Mouse (Mus musculus) midbrain, postnatal 0 days (tissue): ENCODE results near the gene Fam20b. TPM values are rescaled to one million over a fixed set of nuclear protein-coding genes. Genes with fewer than 3 reads are reported as not detected.

Source experiments
- ATAC-seq: fragments of 200-750 bp; cut with Nextera tagmentation; 2 replicates; pipeline ENCODE4 v1.8.0; 2017; ENCODE audit warnings: moderate number of reproducible peaks, mild to moderate bottlenecking, moderate TSS enrichment, moderate library complexity; ENCODE audit not compliant: low FRiP score
- DNase-seq: peaks from one replicate; pipeline ENCODE4 v3.0.0-alpha.2; 2015; ENCODE audit warnings: low spot score
- H3K27ac ChIP-seq: fragments of 300-500 bp; sonication (generic); 2 replicates; pipeline ENCODE4 v1.5.1; 2014; ENCODE audit warnings: low read depth, mild to moderate bottlenecking, low read length, mixed read lengths
- H3K27me3 ChIP-seq: fragments of 300-500 bp; sonication (generic); 2 replicates; pipeline ENCODE4 v1.6.1; 2014; ENCODE audit warnings: low read length, control low read depth, mixed read lengths; ENCODE audit not compliant: insufficient read depth
- H3K36me3 ChIP-seq: fragments of 300-500 bp; sonication (generic); 2 replicates; pipeline ENCODE4 v1.6.1; 2014; ENCODE audit warnings: low read length, control low read depth, mixed read lengths; ENCODE audit not compliant: insufficient read depth
- H3K4me1 ChIP-seq: fragments of 300-500 bp; sonication (generic); 2 replicates; pipeline ENCODE4 v1.6.1; 2014; ENCODE audit warnings: mild to moderate bottlenecking, control low read depth, antibody characterized with exemption, low read length, mixed read lengths; ENCODE audit not compliant: insufficient read depth
- H3K4me2 ChIP-seq: fragments of 300-500 bp; sonication (generic); 2 replicates; pipeline ENCODE4 v1.6.1; 2014; ENCODE audit warnings: low read depth, mild to moderate bottlenecking, low read length, mixed read lengths; ENCODE audit not compliant: poor library complexity, severe bottlenecking
- H3K4me3 ChIP-seq: fragments of 300-500 bp; sonication (generic); 2 replicates; pipeline ENCODE4 v1.5.1; 2014; ENCODE audit warnings: low read depth, mild to moderate bottlenecking, low read length, moderate library complexity
- H3K9ac ChIP-seq: fragments of 300-500 bp; sonication (generic); replicated peaks from 2 replicates; pipeline ENCODE4 v1.6.1; 2014; ENCODE audit warnings: mild to moderate bottlenecking, low read length, moderate library complexity, mixed read lengths; ENCODE audit not compliant: poor library complexity, severe bottlenecking
- H3K9me3 ChIP-seq: fragments of 300-500 bp; sonication (generic); 2 replicates; pipeline ENCODE4 v1.6.1; 2016; ENCODE audit warnings: low read length, control low read depth
- CTCF ChIP-seq: IDR thresholded peaks from 2 replicates; pipeline ENCODE4 v1.5.1; 2016; ENCODE audit warnings: antibody characterized with exemption, mild to moderate bottlenecking
- WGBS: fragments of 180-500 bp; shearing (Covaris S2); extraction: QIAGEN DNeasy Blood & Tissue Kit; methylation state at CpG from one replicate; pipeline ENCODE4 v1.1.7; 2014; 5-methylcytosine and 5-hydroxymethylcytosine counted together
- polyA plus RNA-seq: library from polyadenylated mRNA; unstranded; fragments of >200 nt; fragmentation: Nextera tagmentation; extraction: Ambion mirVana; gene quantifications from 2 replicates; pipeline ENCODE4 v1.2.1, GENCODE M21; 2015
- total RNA-seq: library from RNA; depleted of rRNA; stranded (reverse); fragments of >200 nt; gene quantifications from 2 replicates; pipeline ENCODE4 v1.2.3, GENCODE M21; 2014

Fam20b gene
- total and polyA plus RNA-seq, 2 experiments from 2014 or later: 32.3 to 69.9 TPM

GRCm38 (mm10) chr1:156705696-156706285, 13.1 kb downstream of the Fam20b start:
- 80% methylated on average over 10 of the region's 10 CpGs for WGBS
- no peak for ATAC-seq
- DNase-seq: no peak
- H3K9me3 ChIP-seq: no peaks in the 10 kb centered on the region
- TF ChIP-seq CTCF: no peak
- H3K4me1 ChIP-seq: no peaks in the 10 kb centered on the region
- H3K36me3 ChIP-seq: peaks cover 22% of the 10 kb centered on the region; the same call in 1 of the 2 replicates
- no peak overlapping the region for H3K27ac ChIP-seq
- no peak overlapping the region for H3K9ac ChIP-seq
- H3K27me3 ChIP-seq: no peaks in the 10 kb centered on the region
- no peak overlapping the region for H3K4me2 ChIP-seq
- no peak overlapping the region for H3K4me3 ChIP-seq

DNA sequence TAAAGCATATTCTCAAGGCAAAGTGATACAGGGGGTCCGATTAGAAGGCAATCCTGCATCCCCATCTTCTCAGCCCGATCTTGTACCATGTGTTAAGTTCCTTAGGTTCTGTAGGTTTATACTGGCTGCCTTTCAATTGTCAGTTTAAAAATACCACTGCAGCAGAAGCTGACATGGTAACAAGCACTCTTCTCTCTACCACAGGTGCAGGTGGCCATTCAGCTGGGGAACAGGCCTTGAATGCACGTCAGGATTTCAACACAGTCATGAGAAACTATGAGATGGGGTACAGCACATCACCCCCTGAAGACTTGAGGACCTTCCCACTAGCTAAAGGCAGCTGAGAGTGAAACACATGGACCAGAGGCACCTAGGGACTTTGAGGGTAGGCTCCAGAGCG, 15.4 kb downstream of the Fam20b start:
- peaks cover 36% of the 10 kb centered on the region; the same call in 1 of the 2 replicates for H3K36me3 ChIP-seq
- no peaks in the 10 kb centered on the region for H3K4me1 ChIP-seq
- TF ChIP-seq CTCF: no peak
- no peak overlapping the region for H3K9ac ChIP-seq
- no peak overlapping the region for H3K4me2 ChIP-seq
- H3K9me3 ChIP-seq: no peaks in the 10 kb centered on the region
- H3K4me3 ChIP-seq: no peak overlapping the region
- ATAC-seq (no peak), DNase-seq (no peak)
- WGBS: 97% methylated on average over 4 of the region's 4 CpGs
- no peaks in the 10 kb centered on the region for H3K27me3 ChIP-seq
- H3K27ac ChIP-seq: no peak overlapping the region

GRCm38 (mm10) chr1:156702151-156702550, 16.7 kb downstream of the Fam20b start:
- H3K36me3 ChIP-seq: peaks cover 36% of the 10 kb centered on the region; the same call in 1 of the 2 replicates
- ATAC-seq (no peak), DNase-seq (no peak)
- no peak overlapping the region for H3K9ac ChIP-seq
- no peak overlapping the region for H3K4me2 ChIP-seq
- no peaks in the 10 kb centered on the region for H3K9me3 ChIP-seq
- WGBS: 92% methylated on average over 7 of the region's 7 CpGs
- no peak overlapping the region for H3K27ac ChIP-seq
- no peak overlapping the region for H3K4me3 ChIP-seq
- H3K27me3 ChIP-seq: no peaks in the 10 kb centered on the region
- no peaks in the 10 kb centered on the region for H3K4me1 ChIP-seq
- no peak for TF ChIP-seq CTCF

DNA sequence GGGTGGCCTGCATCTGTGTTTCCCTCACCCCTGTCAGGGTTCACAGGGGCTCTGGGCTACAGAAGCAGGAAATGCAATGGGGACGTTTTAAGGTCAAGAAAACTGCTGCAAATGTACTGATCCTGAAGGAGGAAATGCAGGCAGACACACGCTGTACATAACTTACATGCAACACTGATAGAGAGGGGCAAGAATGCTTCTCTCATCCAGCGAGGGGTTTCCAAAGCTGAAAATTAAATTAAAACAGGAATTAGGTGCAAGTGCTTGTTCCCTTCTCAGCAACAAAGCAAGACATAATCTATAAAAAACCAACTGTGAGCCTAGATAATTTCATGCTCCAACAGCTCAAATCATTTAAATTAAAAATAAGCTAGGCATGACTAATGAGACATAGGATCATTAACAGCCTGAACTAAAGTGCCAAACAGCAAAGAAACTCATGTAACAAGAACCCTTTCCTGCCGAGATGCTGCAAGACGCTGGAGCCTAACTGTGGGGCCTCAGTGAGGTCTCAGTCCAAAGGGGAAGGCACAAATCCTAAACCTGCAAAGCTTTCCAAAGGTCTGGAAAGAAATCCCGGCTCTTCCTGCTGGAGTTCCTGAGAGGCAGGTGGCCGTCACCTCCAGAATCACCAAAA, 32.7 kb downstream of the Fam20b start:
- Histone ChIP-seq H3K9me3 (no peaks in the 10 kb centered on the region), H3K27me3 (no peaks in the 10 kb centered on the region), H3K9ac (no peak overlapping the region), H3K4me3 (no peak overlapping the region), H3K36me3 (peaks cover 43% of the 10 kb centered on the region), H3K4me1 (no peaks in the 10 kb centered on the region), H3K4me2 (no peak overlapping the region), H3K27ac (no peak overlapping the region)
- ATAC-seq: no peak
- no peak for TF ChIP-seq CTCF
- no peak for DNase-seq
- WGBS: 63% methylated on average over 7 of the region's 7 CpGs

GRCm38 (mm10) chr1:156679599-156679998, 39.3 kb downstream of the Fam20b start:
- no peak for ATAC-seq
- Histone ChIP-seq H3K27me3 (no peaks in the 10 kb centered on the region), H3K36me3 (peaks cover 16% of the 10 kb centered on the region), H3K9me3 (no peaks in the 10 kb centered on the region), H3K27ac (no peak overlapping the region), H3K4me1 (no peaks in the 10 kb centered on the region), H3K4me3 (no peak overlapping the region), H3K9ac (no peak overlapping the region), H3K4me2 (no peak overlapping the region)
- TF ChIP-seq CTCF: no peak
- no peak for DNase-seq
- 74% methylated on average over 9 of the region's 9 CpGs for WGBS

DNA sequence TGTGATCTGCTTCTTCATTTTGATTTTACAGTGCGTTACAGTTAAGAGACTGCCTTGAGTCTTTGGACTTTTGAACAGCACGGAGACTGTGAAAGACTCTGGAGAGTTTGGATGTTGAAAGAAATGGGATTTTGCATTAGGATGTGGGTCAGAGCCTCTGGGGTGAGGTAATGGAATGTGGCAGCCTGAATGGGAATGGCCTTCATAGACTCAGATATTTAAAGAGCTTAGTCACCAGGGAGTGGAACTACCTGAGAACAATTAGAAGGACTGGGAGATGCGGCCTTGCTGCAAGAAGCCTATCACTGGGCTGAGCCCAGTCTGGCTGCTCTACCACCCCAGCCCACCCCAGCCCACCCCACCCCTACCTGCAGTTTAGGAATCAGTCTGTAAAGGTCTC, 41.7 kb downstream of the Fam20b start:
- peaks cover 10% of the 10 kb centered on the region; the same call in 1 of the 2 replicates for H3K36me3 ChIP-seq
- no peaks in the 10 kb centered on the region for H3K27me3 ChIP-seq
- H3K9me3 ChIP-seq: no peaks in the 10 kb centered on the region
- H3K27ac ChIP-seq: no peak overlapping the region
- ATAC-seq (no peak), DNase-seq (no peak)
- 63% methylated on average over 3 of the region's 3 CpGs for WGBS
- H3K4me3 ChIP-seq: no peak overlapping the region
- H3K4me2 ChIP-seq: no peak overlapping the region
- H3K9ac ChIP-seq: no peak overlapping the region
- TF ChIP-seq CTCF: no peak
- H3K4me1 ChIP-seq: peaks cover 7% of the 10 kb centered on the region; the same call in 1 of the 2 replicates
